Mouse (Mus musculus) neural tube, embryonic 14.5 days (tissue): ENCODE results near the gene Carhsp1. TPM values are rescaled to one million over a fixed set of nuclear protein-coding genes. Genes with fewer than 3 reads are reported as not detected.

Source experiments
- ATAC-seq: fragments of 200-750 bp; cut with Nextera tagmentation; 2 replicates; pipeline ENCODE4 v1.8.0; 2017; ENCODE audit warnings: low read depth, mild to moderate bottlenecking, moderate TSS enrichment, moderate library complexity
- H3K27ac ChIP-seq: fragments of 300-500 bp; sonication (generic); 2 replicates; pipeline ENCODE4 v1.5.1; 2014; ENCODE audit warnings: low read depth, mild to moderate bottlenecking, control low read depth, low read length, moderate library complexity, mixed read lengths
- H3K27me3 ChIP-seq: fragments of 300-500 bp; sonication (generic); 2 replicates; pipeline ENCODE4 v1.6.1; 2014; ENCODE audit warnings: low read length; ENCODE audit not compliant: control insufficient read depth, insufficient read depth
- H3K36me3 ChIP-seq: fragments of 300-500 bp; sonication (generic); 2 replicates; pipeline ENCODE4 v1.6.1; 2014; ENCODE audit warnings: low read length, mixed read lengths; ENCODE audit not compliant: control insufficient read depth, insufficient read depth
- H3K4me1 ChIP-seq: fragments of 300-500 bp; sonication (generic); 2 replicates; pipeline ENCODE4 v1.6.1; 2014; ENCODE audit warnings: low read length; ENCODE audit not compliant: control insufficient read depth, insufficient read depth
- H3K4me2 ChIP-seq: fragments of 300-500 bp; sonication (generic); 2 replicates; pipeline ENCODE4 v1.6.1; 2014; ENCODE audit warnings: mild to moderate bottlenecking, low read depth, low read length, control low read depth
- H3K4me3 ChIP-seq: fragments of 300-500 bp; sonication (generic); 2 replicates; pipeline ENCODE4 v1.5.1; 2014; ENCODE audit warnings: low read depth, low read length, control low read depth, mixed read lengths
- H3K9ac ChIP-seq: fragments of 300-500 bp; sonication (generic); replicated peaks from 2 replicates; pipeline ENCODE4 v1.6.1; 2014; ENCODE audit warnings: low read depth, mild to moderate bottlenecking, control low read depth, low read length, mixed read lengths
- H3K9me3 ChIP-seq: fragments of 300-500 bp; sonication (generic); 2 replicates; pipeline ENCODE4 v1.6.1; 2016; ENCODE audit warnings: low read length; ENCODE audit not compliant: control insufficient read depth
- WGBS: fragments of 180-500 bp; shearing (Covaris S2); extraction: QIAGEN DNeasy Blood & Tissue Kit; methylation state at CpG from one replicate; pipeline ENCODE4 v1.1.7; 2014; 5-methylcytosine and 5-hydroxymethylcytosine counted together
- polyA plus RNA-seq: library from polyadenylated mRNA; unstranded; fragments of >200 nt; fragmentation: Nextera tagmentation; extraction: Ambion mirVana; gene quantifications from 2 replicates; pipeline ENCODE4 v1.2.1, GENCODE M21; 2014

Carhsp1 gene
- polyA plus RNA-seq, 1 experiment from 2014 or later, result 58.5 TPM

DNA sequence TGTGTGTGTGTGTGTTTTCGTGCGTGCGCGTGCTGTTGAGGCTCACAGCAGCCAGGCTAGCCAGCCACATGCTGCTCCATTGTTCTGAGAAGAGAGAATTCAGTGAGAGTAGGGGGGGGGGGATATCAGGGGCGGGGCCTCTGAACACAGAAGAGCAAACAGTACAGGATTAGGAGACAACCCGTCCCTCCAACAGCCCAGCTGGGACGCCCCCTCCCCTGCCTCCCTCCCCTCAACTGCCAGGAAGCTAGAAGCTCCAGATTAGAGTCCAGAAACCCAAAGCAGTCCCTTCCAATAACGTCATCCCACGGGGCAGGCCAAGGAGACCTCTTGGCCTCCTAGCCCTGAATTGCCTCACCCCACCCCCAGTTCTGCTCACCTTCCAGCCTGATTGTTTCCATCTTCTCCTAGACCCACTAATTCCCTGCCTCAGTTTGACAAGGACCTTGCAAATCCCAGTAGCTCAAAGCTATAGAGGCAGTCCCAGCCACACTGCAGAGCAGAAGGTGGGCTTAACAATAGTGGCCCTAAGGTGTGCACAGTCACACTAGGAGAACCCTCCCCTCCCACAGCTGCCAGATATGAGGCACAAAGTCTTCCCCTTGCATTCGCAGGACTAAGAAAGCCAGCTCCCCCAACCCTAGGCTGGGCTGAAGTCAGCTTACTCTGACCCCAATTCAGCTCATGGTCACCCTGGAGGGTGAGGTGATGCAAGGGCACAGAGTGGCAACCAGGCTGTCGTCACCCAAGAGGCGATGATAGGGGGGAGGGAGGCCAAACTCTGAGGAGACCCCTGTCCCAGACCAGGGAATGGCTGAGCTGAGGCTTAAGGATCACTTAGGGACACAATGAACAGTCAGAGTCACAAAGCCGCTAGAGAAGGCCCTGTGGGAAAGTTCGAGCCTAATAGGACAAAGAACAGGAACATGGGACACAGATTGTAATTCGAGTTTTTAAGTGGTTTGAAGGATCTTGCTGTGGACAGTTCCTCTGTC, 1.6 kb downstream of the Carhsp1 start:
- Histone ChIP-seq H3K36me3 (no peaks in the 10 kb centered on the region), H3K4me1 (peaks cover 44% of the 10 kb centered on the region), H3K9ac (peak overlapping the region; percentile 80), H3K27me3 (no peaks in the 10 kb centered on the region), H3K4me3 (peak overlapping the region; percentile 89), H3K9me3 (no peaks in the 10 kb centered on the region), H3K27ac (peak overlapping the region; percentile 79), H3K4me2 (peak overlapping the region; percentile 89)
- WGBS, result 6% methylated on average over 14 of the region's 15 CpGs
- peak; percentile 39 for ATAC-seq

DNA sequence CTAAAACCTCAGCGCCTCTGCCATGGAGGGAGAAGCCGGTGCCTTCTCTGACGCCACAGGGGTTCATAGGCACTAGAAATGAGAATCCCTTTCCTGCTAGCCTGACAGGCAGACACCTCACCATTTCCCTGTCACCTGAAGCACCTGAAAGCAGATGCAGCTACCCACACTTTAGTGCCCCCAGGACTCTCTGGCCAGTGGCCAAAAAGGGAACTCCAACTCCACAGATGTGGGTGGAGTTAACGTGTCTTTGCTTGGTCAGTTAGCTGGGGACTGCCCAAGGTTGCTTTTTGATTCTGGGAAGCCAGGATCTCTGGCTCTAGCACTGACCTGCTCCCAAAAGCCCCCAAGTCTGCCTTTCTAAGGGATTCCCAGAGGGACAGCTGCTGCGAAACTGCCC, 2.5 kb downstream of the Carhsp1 start:
- no peak for ATAC-seq
- H3K27me3 ChIP-seq, result no peaks in the 10 kb centered on the region
- no peaks in the 10 kb centered on the region for H3K9me3 ChIP-seq
- peak overlapping the region; percentile 80 for H3K9ac ChIP-seq
- 50% methylated on average over 5 of the region's 5 CpGs for WGBS
- no peaks in the 10 kb centered on the region for H3K36me3 ChIP-seq
- peaks cover 46% of the 10 kb centered on the region for H3K4me1 ChIP-seq
- peak overlapping the region; percentile 89 for H3K4me3 ChIP-seq
- peak overlapping the region; percentile 79 for H3K27ac ChIP-seq
- H3K4me2 ChIP-seq, result peak overlapping the region; percentile 89

DNA sequence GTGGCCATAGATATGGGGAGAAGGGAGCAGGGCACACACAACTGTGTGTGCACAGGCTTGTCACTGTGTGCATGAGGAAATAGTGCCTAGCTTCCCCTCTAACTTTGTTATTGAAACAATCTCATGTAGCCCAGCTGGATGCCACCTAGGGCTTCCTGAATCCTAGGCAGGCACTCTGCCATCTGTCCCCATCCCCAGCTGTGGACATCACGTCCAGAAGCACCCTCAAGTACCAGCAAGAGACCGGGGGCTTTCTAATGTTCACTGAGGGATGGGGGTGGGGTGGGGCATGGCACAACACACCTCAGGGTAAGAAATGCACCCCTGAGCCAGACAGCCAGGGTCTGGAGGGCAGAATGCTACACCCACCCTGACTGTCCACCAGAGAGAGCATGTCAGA, 3.6 kb downstream of the Carhsp1 start:
- Histone ChIP-seq H3K9me3 (no peaks in the 10 kb centered on the region), H3K4me1 (peaks cover 52% of the 10 kb centered on the region), H3K36me3 (0 out of 2 replicates have a peak, but pooled peaks cover 5% of the 10 kb centered on the region), H3K27ac (no peak overlapping the region), H3K27me3 (no peaks in the 10 kb centered on the region), H3K9ac (no peak overlapping the region), H3K4me3 (no peak overlapping the region), H3K4me2 (peak overlapping the region; percentile 16; the same call in 1 of the 2 replicates)
- 51% methylated on average over 2 of the region's 2 CpGs for WGBS
- no peak for ATAC-seq

DNA sequence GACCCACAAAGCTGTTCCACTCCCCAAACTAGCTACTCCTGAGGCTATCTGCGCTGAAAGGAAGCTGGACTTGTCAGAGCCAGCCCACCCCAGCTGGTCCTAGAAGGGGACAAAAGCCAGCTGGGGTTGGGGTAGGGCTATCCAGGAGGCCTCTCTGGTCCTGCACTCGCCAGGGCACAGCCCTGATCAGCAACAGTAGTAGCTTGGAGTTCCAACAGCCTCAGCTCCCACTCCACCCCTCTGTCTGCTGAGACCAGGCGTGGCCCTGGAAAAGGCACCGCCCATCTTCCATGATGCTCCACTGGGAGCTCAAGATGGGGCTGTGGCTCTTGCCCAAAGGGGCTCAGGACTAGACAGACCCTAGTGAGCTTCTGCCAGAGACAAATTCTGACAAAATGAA, 4.1 kb downstream of the Carhsp1 start:
- ATAC-seq, result no peak
- H3K4me1 ChIP-seq, result peaks cover 52% of the 10 kb centered on the region
- H3K27me3 ChIP-seq, result no peaks in the 10 kb centered on the region
- H3K36me3 ChIP-seq, result 0 out of 2 replicates have a peak, but pooled peaks cover 5% of the 10 kb centered on the region
- H3K9me3 ChIP-seq, result no peaks in the 10 kb centered on the region
- H3K27ac ChIP-seq, result no peak overlapping the region
- 0 out of 2 replicates have a peak overlapping the region, but pooled peaks have one; percentile 11 for H3K9ac ChIP-seq
- no peak overlapping the region; the same call in 1 of the 2 replicates for H3K4me2 ChIP-seq
- H3K4me3 ChIP-seq, result no peak overlapping the region
- WGBS, result 74% methylated on average over 4 of the region's 4 CpGs

DNA sequence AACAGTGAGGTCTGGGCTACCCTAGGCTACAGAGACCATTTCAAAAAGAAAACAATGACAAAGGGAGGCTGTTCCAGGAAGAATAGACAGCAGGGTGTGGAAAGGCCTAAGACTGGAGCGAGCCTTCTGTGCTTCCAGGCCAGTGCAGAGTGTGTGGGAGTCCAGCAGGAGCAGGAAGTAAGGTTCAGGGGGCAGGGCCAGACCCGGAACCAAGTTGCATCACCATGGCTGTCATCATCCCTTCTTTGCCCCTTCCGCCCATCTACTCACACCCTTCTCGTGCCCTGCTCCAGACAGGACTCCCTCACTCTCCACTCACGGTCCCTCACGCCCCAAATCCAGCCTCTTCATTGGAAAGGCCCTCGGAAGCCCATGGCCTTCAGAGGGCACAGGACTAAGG, 4.7 kb downstream of the Carhsp1 start:
- Histone ChIP-seq H3K4me1 (peaks cover 52% of the 10 kb centered on the region), H3K27me3 (no peaks in the 10 kb centered on the region), H3K9me3 (no peaks in the 10 kb centered on the region), H3K4me3 (no peak overlapping the region), H3K36me3 (0 out of 2 replicates have a peak, but pooled peaks cover 5% of the 10 kb centered on the region), H3K4me2 (no peak overlapping the region; the same call in 1 of the 2 replicates), H3K27ac (no peak overlapping the region), H3K9ac (no peak overlapping the region)
- ATAC-seq, result no peak
- WGBS, result 88% methylated on average over 7 of the region's 7 CpGs

DNA sequence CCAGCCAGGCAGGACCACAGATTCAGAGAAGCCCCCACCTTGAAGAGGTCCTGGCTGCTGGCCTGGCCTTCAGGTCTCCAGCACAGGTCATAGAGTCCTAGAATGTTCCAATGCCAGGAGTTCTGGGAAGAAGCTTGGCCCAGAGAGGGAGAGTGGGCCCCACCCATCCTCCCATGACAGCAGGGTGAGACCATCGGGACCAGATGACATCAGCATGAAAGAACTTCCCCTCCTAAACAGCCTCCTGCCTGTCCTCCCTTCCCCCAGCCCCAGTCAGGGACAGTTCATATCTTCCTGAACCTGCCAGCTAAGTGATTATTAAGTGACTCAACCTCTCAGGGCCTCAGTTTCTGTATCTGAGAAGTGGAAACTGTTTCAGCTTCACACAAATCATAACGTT, 5.5 kb downstream of the Carhsp1 start:
- Histone ChIP-seq H3K27ac (no peak overlapping the region), H3K9ac (no peak overlapping the region), H3K36me3 (peaks cover 5% of the 10 kb centered on the region; the same call in 1 of the 2 replicates), H3K4me3 (no peak overlapping the region), H3K9me3 (no peaks in the 10 kb centered on the region), H3K27me3 (no peaks in the 10 kb centered on the region), H3K4me1 (peaks cover 52% of the 10 kb centered on the region), H3K4me2 (no peak overlapping the region)
- ATAC-seq, result no peak
- 63% methylated on average over 2 of the region's 2 CpGs for WGBS

DNA sequence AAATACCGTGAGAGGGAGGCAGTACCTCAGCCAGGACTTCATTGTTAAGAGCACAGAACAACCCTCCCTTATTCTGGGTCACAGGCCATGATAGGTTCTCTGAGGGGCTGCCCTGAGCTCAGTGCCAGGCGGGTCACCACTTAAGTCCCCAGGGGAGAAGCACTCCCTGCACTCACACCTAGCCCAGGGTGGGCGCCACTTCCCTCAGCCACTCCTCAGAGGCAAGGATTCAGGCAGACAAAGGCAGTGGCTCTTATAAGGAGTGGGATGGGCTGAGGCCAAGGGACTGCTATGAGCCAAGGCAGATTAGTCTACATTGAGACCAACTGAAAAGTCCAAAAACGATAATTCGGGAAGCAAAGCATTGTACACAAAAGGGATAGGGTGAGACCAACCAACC, 6.6 kb downstream of the Carhsp1 start:
- WGBS, result 82% methylated on average over 5 of the region's 5 CpGs
- H3K27ac ChIP-seq, result no peak overlapping the region
- H3K9me3 ChIP-seq, result no peaks in the 10 kb centered on the region
- no peak for ATAC-seq
- H3K9ac ChIP-seq, result no peak overlapping the region
- H3K4me1 ChIP-seq, result peaks cover 46% of the 10 kb centered on the region
- H3K27me3 ChIP-seq, result no peaks in the 10 kb centered on the region
- no peak overlapping the region for H3K4me2 ChIP-seq
- peaks cover 13% of the 10 kb centered on the region; the same call in 1 of the 2 replicates for H3K36me3 ChIP-seq
- H3K4me3 ChIP-seq, result no peak overlapping the region

DNA sequence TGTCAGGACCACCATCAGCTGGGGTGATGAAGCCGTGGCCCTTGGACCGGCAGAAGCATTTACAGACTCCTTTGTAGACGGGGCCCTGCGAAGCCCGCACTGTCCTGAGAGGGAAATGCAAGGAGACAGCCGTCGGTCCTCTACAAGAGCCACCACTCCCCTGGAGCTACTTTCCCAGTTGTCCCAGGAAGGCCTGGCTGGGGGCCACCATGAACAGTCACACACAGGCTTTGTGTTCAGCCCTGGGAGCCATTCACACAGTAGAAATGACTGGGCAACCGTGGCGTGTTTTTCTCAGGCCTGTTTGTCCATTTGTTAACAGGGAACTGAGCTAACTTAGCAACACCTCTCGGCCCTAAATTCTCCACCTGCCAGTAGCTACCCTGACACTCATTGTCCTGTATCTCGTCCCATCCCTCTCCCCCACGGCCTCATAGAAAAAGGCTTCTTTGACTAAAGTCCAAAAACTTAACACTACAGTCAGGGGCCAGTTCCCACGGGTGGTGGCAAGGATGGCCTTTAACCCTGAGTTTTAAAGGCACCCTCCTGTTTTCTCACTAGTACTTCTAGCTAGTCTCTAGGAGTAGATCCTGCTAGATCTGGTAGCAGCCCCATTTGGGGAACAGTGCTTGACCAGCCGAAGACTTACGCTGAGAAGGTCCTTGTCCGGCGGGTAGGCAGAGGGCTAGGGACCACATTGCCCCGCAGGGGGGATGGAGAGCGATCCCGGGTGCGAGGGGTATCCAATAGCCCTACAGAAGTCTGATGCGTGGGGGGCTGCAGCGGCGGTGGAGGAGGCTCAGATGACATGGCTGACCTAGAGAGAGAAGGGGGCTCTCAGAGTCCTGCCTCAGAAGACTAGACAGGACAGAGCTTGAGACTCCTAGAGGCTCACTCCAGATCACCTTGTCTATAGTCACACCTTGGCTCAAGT, 8.1 kb downstream of the Carhsp1 start:
- H3K4me2 ChIP-seq, result no peak overlapping the region
- H3K27ac ChIP-seq, result peak overlapping the region; percentile 23
- H3K36me3 ChIP-seq, result peaks cover 27% of the 10 kb centered on the region; the same call in 1 of the 2 replicates
- no peak overlapping the region for H3K4me3 ChIP-seq
- no peak overlapping the region for H3K9ac ChIP-seq
- H3K27me3 ChIP-seq, result no peaks in the 10 kb centered on the region
- no peaks in the 10 kb centered on the region for H3K9me3 ChIP-seq
- WGBS, result 75% methylated on average over 24 of the region's 24 CpGs
- H3K4me1 ChIP-seq, result peaks cover 33% of the 10 kb centered on the region
- peak; percentile 30; the same call in 1 of the 2 replicates for ATAC-seq
